Mouse (Mus musculus) myocyte (in vitro differentiated cells): ENCODE data around the gene Rnpepl1.

ENCODE experiments used
- E2F4 ChIP-seq: IDR thresholded peaks from one replicate; pipeline ENCODE4 v1.6.1; 2011; ENCODE audit warnings: mild to moderate bottlenecking, control low read depth, moderate library complexity; ENCODE audit not compliant: insufficient read depth
- MAX ChIP-seq: IDR thresholded peaks from one replicate; pipeline ENCODE4 v1.6.1; 2011; ENCODE audit warnings: low read depth, mild to moderate bottlenecking, control low read depth

- no peak for TF ChIP-seq E2F4
- TF ChIP-seq MAX = no peak
These were observed 21.5 kb upstream of the Rnpepl1 start for GRCm38 (mm10) chr1:92888901-92889655.
